Mouse (Mus musculus): ENCODE measurements around the gene Klhl29.

GRCm38 (mm10) chr12:5279873-5280272 lies 95.6 kb downstream of the Klhl29 start:
- no peak for TF ChIP-seq POLR2A (IDR thresholded peaks at IDR 0.05; ENCODE audit: insufficient read depth, low read depth, low read length)
- TF ChIP-seq CTCF (IDR thresholded peaks at IDR 0.05): no peak
- no peak for TF ChIP-seq EP300 (IDR thresholded peaks at IDR 0.05; ENCODE audit: insufficient read depth, low read depth, low read length)
